Mouse (Mus musculus) frontal cortex, adult 2 months (tissue): Measurements from ENCODE around the gene Ppcdc. TPM values are rescaled to one million over a fixed set of nuclear protein-coding genes. Genes with fewer than 3 reads are reported as not detected.
"Not testable (repeated sequence)": the region's sequence is repeated elsewhere in the genome, so short reads cannot be mapped to it uniquely, and the experiment has no call there.

Source experiments
- DNase-seq, 2 experiments: peaks; one replicate each; pipeline ENCODE4 v3.0.0; 2022; ENCODE audit warnings: low spot score in 1 of 2; ENCODE audit errors: extremely low spot score in 1 of 2
- polyA plus RNA-seq: library from polyadenylated mRNA; depleted of rRNA; stranded (reverse); fragments of >200 nt; gene quantifications from 2 replicates; pipeline ENCODE4 v1.2.3, GENCODE M21; 2012

The Ppcdc gene
- polyA plus RNA-seq, 1 experiment: 24.5 TPM

DNA sequence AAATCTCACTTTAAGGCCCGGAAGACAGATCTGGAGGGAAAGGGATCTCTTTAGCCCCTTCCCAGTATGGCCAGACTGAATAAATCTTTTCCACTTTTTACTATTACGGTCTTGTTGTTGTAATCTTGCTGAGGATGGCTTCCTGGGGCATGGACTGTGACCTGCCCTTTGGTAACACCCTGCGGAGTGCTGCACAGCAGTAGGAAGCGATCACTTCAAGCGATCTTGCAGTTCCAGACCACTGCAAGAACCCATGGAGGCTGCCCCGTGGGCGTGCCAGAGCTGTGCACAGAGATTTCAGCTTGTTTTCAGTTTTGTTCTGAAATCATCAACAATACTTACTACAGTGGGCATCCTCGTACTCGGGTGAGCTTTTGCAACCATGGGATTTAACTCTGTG lies 8.7 kb downstream of the Ppcdc start:
- DNase-seq: no peak

DNA sequence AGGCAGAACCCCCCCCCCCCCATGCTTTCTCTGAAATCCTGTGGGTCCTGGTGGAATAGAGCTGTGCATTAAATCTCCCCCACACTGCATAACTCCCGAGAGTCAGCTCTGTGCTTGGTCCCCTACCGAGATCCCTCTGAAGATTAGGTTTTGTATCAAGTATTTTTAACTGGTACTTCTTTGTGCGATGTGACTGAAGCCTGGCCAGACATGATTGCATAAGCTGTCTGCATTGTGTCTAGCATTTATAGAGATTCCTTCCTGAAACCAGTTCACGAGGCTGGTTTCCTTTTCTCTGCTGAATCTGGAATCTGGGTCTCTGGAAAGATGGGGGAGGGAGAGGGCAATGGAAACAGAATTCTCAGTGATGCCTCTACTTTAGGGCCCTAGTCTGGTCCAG lies 11.5 kb downstream of the Ppcdc start:
- peak in 1 of 2 experiments; percentile 44 for DNase-seq

DNA sequence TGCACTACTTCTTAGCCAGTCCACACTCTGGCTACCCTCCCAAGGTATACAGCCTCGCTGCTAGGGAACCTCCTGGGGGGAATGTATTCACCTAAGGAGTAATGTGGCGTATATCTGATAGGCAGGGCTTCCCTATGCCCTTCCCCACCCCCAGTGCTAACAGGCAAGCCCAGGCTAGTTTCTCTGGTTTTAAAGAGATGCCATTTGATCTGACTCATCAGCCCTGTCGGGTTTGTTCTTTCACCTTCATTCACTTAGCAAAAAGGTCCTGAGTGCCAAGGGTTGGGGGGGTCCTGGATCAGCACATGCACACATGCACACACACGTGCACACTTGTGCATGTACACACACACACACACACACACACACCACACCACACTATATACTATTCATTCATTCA lies 12.0 kb downstream of the Ppcdc start:
- DNase-seq: no peak

DNA sequence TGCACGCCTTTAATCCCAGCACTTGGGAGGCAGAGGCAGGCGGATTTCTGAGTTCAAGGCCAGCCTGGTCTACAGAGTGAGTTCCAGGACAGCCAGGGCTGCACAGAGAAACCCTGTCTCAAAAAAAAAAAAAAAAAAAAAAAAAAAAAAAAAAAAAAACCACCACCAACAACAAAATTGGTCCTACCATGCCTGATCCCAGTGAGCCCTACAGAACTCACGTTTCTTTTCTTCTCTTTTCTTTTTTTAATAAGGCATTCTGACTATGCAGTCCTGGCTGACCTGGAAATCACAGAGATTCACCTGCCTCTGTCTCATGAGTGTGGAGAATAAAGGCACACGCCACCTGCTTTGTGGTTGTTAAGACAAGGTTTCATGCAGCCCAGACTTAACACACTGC lies 12.8 kb downstream of the Ppcdc start:
- not testable (repeated sequence) for DNase-seq

DNA sequence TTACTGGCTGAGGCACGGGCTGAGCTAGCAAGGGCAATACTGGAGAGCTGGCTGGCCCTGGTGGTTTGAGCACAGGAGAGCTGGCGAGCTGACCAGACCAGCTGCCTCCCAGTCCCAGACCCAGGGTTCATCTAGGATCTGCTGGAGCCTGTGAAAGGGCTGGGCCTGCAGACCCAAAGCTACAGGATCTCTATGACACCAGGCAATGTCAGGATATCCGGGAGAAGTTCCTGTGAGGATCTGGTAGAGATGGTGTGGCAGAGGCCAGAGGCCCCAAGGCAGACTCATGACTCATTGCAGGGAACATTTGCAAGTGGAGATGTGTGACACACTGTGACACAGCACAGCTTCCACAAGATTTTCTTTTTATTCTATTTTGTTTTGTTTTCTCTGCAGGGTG lies 14.8 kb downstream of the Ppcdc start:
- no peak for DNase-seq

DNA sequence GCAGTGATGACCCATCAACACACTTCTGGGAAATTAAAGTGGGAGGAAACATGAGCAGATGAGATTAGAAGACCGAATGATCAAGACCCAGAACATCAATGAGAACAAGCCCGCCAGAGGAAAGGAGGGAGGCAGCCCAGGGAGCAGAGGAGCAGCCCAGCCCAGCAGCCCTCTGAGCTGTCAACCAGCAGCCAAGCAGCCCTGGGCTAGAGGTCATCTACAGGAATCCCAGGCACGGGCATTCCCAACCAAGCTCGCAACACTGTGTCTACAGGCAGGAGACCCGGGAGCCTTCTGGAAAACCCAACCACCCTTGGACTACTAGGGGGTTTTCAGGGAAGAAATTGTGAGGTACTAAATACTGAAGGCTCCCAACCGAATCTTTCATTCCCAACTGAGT lies 15.9 kb downstream of the Ppcdc start:
- DNase-seq: no peak

DNA sequence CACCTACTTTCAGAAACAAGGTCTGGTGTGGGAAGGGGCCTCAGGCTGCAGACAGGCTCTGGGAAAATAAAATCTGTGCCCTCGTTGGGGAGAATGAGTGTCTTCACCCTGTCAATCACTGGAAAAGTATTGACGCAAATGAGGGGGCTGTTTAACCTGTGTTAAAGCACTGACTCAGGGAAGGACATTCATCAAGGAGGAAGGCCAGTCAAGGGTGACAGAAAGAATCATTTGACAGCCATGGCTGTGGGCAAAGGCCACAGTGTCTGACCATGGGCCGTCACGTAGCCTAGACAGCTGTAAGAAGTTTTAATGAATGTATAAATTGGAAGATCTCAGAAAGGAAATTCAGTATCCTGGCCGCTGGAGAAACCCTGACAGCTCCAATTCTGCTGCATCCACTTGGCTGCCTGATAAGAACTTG lies 18.2 kb downstream of the Ppcdc start:
- DNase-seq: no peak

DNA sequence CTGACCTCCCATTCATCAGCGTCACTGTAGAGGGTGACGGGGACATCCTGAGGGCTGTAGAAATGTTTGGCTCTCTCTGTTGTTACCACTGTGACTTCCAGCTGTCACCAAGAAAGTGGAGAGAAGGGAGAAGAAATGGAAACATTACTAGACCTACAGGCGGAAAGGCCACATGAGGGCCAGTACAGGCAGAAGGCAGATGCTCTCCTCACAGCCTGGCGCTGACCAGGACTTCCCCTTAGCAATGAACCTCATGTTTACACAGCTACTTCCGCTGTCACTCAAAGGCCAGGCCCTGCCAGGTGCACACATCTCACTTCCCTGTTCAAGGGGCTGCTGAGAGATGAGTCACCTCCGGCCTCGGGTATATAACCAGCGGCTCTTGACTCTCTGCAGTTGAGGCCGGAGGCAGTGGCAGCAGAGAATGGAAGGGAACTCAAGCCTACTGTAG lies 18.8 kb downstream of the Ppcdc start:
- DNase-seq: no peak

DNA sequence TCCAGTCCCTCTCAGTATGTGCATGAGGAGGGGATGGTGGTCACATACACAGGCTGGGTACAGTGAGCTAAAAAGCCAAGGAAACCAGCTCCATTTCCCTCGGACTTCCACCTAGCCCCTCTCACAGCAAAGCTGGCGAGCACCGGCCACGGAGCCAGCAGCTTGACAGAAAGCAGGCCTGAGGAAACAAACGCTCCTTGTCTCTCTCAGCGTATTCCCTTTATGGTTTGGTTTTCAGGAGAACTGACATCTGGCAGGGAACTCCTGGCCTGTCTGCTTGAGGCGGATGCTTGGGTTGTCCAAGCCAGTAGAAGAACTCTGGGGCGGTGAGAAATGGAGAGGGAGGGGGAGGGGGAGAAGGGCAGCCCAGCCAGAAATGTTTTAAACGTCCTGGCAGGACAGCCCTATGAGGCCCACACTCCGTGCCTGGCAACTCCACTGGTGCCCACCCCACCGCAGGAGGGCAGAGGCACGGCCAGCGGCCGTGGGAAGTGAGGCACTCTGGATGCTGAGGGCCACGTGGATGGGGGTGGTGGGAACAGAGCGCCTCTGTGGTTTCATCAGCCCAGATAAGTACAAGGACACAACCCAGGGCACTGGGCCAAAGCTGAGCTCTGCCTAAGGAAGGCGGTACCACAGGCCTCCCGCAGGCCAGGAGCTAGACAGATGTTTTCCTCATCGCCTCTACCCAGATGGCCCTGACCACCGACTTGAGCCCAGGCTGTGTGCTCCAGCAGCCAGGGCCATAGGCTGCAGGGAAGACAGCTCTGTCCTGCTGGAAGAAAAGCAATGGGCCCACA lies 19.4 kb downstream of the Ppcdc start:
- peak; percentile 78 to 81 for DNase-seq

DNA sequence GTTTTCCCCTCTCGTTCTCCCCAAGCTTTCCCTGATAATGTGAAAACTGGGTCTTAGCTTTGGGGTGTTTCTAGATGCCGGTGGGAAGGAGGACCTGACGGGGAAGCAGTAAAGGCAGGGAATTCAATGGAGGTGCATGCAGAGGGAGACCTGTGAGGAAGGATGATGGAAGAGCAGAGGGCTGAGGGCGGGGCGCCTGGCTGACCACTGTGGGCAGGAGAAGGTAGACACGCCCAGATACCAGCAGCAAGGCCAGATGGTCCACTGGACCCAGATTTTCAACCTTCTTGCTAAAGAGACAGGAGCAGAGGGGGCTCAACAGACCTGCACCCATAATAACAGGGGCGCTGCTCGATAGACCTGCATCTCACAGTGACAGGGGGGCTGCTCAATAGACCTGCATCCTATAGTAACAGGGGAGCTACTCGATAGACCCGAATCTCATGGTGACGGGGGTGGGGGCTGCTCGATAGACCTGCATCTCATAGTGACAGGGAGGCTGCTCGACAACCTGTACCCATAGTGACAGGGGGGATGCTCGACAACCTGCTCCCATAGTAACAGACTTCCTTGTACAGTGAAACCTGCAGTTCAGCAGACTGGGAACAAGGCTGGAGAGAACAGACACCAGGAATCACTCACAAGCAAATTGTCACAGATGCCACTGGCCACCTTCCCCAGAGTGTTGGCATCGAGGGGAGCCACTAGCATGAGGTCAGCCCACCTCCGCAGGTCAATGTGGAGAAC lies 20.2 kb downstream of the Ppcdc start:
- no peak for DNase-seq

DNA sequence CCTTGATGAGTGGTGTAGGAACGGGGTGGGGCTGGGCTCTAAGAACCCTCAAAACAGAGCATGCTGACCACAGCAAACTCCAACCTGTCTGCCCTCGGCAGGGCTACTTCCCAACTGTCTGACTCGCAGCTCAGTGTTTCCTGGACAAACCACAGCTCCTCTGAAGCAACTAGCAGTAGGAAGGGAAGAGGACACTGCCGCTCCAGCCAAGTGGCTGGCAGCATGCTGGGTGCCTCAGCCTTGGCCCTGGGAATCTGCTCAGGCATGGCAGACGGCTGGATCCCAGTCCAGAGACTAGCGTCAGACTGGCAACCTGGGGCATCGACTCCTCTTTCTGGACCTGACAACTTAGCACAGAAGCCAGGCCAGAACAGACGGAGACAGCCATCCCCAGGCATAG lies 22.6 kb downstream of the Ppcdc start:
- DNase-seq: no peak

DNA sequence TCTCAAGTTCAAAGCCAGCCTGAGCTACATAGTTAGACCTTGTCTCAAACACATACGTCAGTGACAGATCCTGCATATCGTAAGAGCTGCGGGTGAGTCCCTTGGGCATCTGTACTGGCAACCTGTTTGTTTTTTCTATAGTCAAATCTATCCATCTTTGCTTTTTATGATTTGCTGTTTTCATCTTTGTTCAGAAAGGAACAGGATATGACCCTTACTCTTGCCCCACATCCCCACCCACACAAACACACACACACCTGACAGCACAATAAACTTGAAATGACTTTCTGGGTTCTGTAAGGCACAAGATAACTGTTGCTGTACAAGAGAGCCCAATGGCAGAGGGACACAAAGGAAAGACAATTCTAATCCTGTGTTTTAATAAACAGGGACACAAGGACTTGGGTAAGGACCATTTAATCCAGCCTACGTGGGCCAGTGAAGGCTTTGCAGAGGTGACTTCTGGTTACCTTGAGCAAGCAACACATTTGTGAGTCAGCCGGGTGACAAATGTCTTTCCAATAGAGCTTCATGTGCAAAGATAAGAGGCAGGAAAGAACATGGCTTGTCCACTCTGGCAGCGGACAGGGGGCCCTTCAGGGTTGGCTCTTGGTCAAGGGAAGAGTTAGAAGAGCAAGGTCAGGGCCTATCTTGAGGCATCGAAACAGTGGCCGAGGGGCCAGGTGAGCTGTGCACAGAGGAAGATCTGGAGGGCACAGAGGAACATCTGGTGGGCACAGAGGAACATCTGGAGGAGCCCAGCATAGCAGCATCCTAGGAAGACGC lies 32.6 kb downstream of the Ppcdc start:
- DNase-seq: no peak

DNA sequence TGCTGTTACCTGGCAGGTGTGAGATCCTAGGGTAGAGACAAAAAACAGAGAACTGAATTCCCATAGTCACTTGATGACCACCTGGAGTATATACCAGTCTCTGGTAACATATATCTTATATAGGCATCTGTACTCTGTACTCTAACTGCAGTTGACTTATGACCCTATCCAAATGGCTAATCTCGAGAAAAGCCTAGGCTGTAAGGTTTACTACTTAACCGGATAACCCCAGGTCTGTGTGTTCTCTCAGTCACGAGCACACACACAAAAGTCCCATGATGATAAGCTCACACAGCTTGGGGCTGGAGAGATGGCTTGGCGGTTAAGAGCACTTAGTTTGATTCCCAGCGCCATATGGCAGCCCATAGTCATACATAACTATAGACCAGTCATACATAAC lies 33.5 kb downstream of the Ppcdc start:
- DNase-seq: no peak

DNA sequence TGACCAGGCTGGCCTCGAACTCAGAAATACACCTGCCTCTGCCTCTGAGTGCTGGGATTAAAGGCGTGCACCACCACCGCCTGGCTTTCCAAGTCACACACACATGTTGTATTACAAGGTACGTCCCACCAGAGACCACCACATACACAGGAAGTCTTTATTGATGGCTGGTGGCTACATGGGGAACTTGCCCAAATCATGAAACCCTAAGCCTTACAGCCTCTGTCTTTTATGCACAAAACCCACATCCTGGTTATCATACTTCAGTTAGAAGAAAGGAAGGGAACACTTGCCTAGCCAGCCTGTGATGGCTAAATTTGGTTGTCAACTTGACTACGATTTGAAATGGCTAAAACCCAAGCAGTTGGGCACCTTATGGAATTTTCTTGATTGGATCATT lies 35.9 kb downstream of the Ppcdc start:
- DNase-seq: no peak

DNA sequence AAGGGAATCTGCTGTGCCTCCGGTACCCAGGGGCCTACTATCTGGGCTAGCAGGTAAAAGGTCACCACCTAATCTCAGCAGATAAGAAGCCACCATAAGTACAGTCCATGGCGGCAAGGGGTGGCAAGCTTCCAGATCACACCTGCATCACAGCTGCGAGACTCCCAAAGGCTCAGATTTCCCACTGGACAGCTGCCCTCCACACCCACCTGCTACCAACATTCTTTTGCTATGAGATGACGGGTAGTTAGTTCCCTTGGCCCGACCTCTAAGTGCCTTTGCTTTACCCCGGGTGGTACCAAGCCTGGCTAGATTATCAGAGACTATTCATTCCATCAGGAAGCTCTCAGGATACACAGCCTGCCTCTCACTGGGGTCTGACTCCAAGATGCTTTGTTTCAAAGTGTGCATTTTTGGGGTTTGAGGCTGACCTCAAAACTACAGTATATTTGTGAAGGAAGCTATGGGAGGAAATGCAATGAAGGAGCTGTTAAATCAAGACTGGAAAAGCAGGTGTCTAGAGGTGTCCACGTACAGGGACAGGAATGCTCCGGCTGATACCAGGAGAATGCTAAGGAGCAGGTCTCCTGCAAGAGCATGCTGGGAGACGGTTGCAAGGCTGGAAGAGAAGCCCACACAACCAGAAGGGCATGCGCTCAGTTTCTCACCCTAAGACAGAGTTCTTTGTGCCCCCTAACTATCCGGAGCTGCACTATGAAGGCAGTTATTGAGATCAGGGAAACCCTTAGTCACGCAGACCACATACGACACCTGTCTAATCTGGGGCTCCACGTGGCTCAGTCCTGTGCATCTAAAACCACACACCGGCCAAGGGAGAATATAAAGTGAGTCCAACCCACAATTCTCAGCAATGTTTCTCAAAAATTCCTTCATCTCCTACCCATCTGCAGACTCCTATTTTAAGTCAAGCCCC lies 37.3 kb downstream of the Ppcdc start:
- DNase-seq: no peak

DNA sequence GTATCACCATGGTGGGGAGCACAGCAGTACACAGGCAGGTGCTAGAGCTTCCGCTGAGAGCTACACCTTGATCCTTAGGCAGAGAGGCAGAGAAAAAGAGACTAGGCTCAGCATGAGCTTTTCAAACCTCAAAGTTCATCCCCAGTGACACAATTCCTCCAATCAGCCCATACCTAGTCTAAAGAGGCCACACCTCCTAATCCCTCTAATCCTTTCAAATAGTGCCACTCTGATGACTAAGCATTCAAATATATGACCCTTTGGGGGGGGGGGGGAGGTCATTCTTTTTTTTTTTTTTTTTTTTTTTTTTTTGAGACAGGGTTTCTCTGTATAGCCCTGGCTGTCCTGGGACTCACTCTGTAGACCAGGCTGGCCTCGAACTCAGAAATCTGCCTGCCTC lies 41.2 kb downstream of the Ppcdc start:
- no peak for DNase-seq

DNA sequence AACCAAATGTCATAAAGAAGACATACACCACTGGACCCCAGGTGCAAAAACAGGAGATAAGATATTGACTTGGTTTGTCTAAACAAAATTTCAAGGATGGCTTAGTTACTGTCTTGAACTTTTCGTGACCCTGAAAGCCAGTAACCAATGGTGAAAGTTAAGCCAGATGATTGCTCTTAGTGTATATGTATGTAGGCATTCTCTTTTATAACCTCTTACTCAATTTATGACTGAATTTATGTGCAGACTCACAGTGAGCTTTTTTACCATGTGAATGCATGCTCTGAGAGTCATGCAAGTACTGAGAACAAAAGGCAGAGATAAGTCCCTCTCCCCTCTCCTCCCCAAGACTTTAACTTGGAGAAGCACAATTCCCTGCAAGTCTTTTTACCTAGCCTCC lies 47.0 kb downstream of the Ppcdc start:
- no peak for DNase-seq

DNA sequence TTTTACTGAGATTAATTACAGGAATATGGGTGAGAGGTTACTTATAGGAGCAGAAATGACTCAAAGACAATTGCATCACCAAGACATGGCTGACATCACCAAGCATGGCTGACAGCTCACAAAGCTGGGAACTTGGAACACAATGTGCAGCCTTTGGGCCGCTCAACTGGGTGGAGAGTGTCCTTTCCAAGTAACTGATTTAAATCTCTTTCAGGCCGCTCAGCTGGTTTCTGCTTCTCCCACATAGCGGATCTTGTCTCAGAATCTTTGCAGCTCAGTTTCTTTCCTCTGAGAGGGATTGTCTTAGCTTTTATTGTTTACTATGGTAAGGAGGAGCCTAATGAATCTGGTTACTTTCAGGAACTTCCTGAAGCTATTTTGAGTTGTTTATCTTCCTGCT lies 49.1 kb downstream of the Ppcdc start:
- no peak for DNase-seq

DNA sequence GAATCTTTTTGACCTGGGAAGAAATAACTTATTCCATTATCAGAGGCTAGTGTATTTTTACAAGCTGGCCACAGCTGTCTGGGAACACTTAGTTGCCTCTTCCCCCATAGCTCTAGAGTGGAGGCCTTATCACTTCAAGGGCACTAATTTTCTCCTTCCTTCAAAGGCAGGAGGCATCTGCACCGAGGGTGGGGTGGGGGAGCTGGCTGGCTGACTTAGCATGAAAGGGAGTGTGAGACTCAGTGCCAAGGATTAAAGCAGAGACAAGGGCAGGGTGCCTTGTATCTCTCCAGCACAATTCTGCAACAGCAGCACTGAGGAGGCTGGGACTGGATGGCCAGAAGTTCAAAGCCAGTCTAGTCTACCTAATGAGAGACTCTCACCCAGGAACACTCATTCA lies 50.8 kb downstream of the Ppcdc start:
- no peak for DNase-seq

DNA sequence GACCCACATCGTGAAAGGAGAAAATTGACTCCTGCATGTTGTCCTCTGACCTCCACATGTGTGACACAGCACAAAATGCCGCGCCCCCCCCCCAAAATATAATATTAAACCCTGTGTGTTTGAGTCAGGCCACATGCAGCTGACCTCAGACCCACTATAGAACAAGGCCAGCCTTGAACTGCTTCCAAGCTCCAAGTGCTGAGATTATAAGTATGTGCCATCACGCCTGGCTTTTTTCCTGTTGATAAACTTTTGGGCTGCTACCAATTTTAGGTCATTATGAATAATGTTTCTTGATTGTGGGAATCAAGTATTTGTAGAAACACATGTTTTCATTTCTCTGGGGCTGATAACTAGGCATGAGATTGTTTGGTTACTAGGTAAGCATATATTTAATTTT lies 53.0 kb downstream of the Ppcdc start:
- DNase-seq: no peak
